Mouse (Mus musculus) liver, embryonic 14.5 days (tissue): ENCODE results near the gene Cdc42se2. TPM values are rescaled to one million over a fixed set of nuclear protein-coding genes. Genes with fewer than 3 reads are reported as not detected.
A peak's percentile ranks its signal among the peaks of the same experiment; 100 is the strongest.

Source experiments
- ATAC-seq: fragments of 200-750 bp; cut with Nextera tagmentation; 2 replicates; pipeline ENCODE4 v1.8.0; 2017; ENCODE audit warnings: moderate number of reproducible peaks, mild to moderate bottlenecking, moderate library complexity; ENCODE audit not compliant: insufficient read depth
- DNase-seq, 3 experiments: peaks; one replicate each; pipeline ENCODE4 v3.0.0-alpha.2; 2012 to 2013; ENCODE audit warnings: low read depth in 3 of 3, low spot score in 3 of 3
- H3K27ac ChIP-seq: fragments of 300-500 bp; sonication (generic); 2 replicates; pipeline ENCODE4 v1.5.1; 2014; ENCODE audit warnings: moderate library complexity, mild to moderate bottlenecking, control low read depth, inconsistent platforms
- H3K27me3 ChIP-seq: fragments of 300-500 bp; sonication (generic); 2 replicates; pipeline ENCODE4 v1.6.1; 2014; ENCODE audit warnings: mild to moderate bottlenecking, low read length, moderate library complexity; ENCODE audit not compliant: control insufficient read depth, insufficient read depth
- H3K36me3 ChIP-seq: fragments of 300-500 bp; sonication (generic); replicated peaks from 2 replicates; pipeline ENCODE4 v1.6.1; 2014; ENCODE audit warnings: low read depth; ENCODE audit not compliant: control insufficient read depth, insufficient read depth
- H3K4me1 ChIP-seq, 2 experiments: fragments of 200-500 bp in 1 of 2; fragments of 300-500 bp in 1 of 2; sonication (generic) in 1 of 2; replicated peaks; 2 replicates each; pipeline ENCODE4 v1.6.1; 2012 to 2014; ENCODE audit warnings: antibody characterized with exemption in 1 of 2, inconsistent platforms in 1 of 2, low read length in 1 of 2; ENCODE audit not compliant: control insufficient read depth in 2 of 2, insufficient read depth in 2 of 2
- H3K4me2 ChIP-seq: fragments of 300-500 bp; sonication (generic); 2 replicates; pipeline ENCODE4 v1.6.1; 2014; ENCODE audit warnings: low read depth, mild to moderate bottlenecking, control low read depth, moderate library complexity
- H3K4me3 ChIP-seq, 2 experiments: fragments of 200-500 bp in 1 of 2; fragments of 300-500 bp in 1 of 2; sonication (generic) in 1 of 2; 2 replicates each; pipeline ENCODE4 v1.5.1; 2012 to 2014; ENCODE audit warnings: low read depth in 2 of 2, low read length in 2 of 2, mild to moderate bottlenecking in 2 of 2, control low read depth in 1 of 2, inconsistent platforms in 1 of 2, moderate library complexity in 1 of 2; ENCODE audit not compliant: insufficient read depth in 1 of 2
- H3K9ac ChIP-seq: fragments of 300-500 bp; sonication (generic); replicated peaks from 2 replicates; pipeline ENCODE4 v1.6.1; 2014; ENCODE audit warnings: mild to moderate bottlenecking, control low read depth, moderate library complexity
- H3K9me3 ChIP-seq: fragments of 300-500 bp; sonication (generic); 2 replicates; pipeline ENCODE4 v1.6.1; 2016; ENCODE audit warnings: low read length, mixed read lengths; ENCODE audit not compliant: control insufficient read depth
- CTCF ChIP-seq: IDR thresholded peaks from 2 replicates; pipeline ENCODE4 v1.5.1; 2016; ENCODE audit warnings: antibody characterized with exemption, low read depth, control low read depth
- EP300 ChIP-seq: IDR thresholded peaks from 2 replicates; pipeline ENCODE4 v1.6.1; 2016; ENCODE audit warnings: antibody characterized with exemption, low read depth
- WGBS: fragments of 180-500 bp; shearing (Covaris S2); extraction: QIAGEN DNeasy Blood & Tissue Kit; methylation state at CpG from one replicate; pipeline ENCODE4 v1.1.7; 2014; ENCODE audit not compliant: insufficient replicate concordance; 5-methylcytosine and 5-hydroxymethylcytosine counted together
- polyA plus RNA-seq, 2 experiments: library from polyadenylated mRNA; depleted of rRNA in 1 of 2; stranded (reverse) in 1 of 2; unstranded in 1 of 2; fragments of >200 nt; fragmentation: Nextera tagmentation in 1 of 2; extraction: Ambion mirVana in 1 of 2; gene quantifications; 2 replicates each; pipeline versions ENCODE4 v1.2.1 to v1.2.3; 2012 to 2014

Gene Cdc42se2
- polyA plus RNA-seq (2012; rRNA removed) (9.0 and 9.2 TPM in 2 replicates), polyA plus RNA-seq (2014; fragmentation: Nextera tagmentation; extraction: Ambion mirVana) (15.5 and 19.1 TPM in 2 replicates)

DNA sequence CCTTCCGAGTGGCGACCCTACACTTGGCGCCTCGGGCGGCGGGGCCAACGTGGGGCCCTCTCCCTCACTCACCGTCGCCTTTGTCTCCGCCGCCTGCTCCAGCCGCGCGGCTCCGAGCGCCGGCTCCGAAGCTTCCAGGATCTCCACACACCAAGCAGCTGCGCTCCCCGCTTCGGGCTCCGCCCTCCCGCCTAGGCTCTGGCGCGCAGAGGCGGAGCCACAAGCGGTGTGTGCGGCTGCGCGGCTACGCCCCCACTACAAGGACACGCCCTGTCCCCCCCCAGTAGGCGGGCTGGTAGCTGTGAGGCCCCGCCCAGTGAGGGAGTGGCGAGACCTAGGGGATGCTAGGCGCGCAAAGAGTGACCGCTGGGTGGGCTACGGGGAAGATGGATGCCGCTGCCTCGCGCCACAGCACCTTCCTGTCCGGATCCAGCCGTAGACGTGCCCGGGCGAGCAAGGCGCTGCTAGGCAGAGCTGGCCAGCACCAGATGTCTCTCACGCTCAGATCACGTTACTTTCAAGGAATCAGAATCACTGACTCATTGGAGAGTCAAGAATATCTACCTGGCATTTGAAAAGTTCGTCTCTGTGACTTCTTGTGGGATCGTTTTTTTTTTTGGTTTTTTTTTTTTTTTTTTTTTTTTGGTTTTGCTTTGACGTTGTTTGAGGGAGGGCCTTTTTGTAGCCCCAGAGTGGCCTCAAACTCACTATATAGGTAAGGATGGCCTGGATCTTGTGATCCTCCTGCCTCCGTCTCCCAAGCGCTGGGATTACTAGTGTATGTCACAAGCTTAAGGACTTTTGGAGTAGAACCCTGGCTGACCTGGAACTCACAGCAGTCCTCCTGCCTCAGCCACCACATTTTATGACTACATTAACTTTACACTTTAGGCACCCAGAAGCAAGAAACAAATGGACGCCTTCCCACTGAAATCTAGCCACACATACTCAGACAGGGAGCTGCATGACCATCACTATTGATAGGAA lies at the start of gene Cdc42se2:
Cdc42se2 (minus strand) TSS at position 188 of the 987 bp plus-strand sequence.
- Histone ChIP-seq H3K27ac (peak within 1 kb of the TSS; percentile 71), H3K9me3 (no peaks in the 10 kb centered on the region), H3K4me1 (peaks cover 4 to 5% of the 10 kb centered on the region in 2 experiments; a peak in 3 of 4 replicates), H3K27me3 (no peaks in the 10 kb centered on the region), H3K9ac (peak within 1 kb of the TSS; percentile 80), H3K36me3 (no peaks in the 10 kb centered on the region), H3K4me3 (peak within 1 kb of the TSS; percentile 70 to 88), H3K4me2 (peak within 1 kb of the TSS; percentile 99)
- DNase-seq (peak; percentile 86 to 89 (median 87)), ATAC-seq (peak; percentile 99)
- WGBS, result 3% methylated on average over 56 of the region's 56 CpGs
- TF ChIP-seq CTCF (peak; percentile 35; the same call in 1 of the 2 replicates), EP300 (no peak)

DNA sequence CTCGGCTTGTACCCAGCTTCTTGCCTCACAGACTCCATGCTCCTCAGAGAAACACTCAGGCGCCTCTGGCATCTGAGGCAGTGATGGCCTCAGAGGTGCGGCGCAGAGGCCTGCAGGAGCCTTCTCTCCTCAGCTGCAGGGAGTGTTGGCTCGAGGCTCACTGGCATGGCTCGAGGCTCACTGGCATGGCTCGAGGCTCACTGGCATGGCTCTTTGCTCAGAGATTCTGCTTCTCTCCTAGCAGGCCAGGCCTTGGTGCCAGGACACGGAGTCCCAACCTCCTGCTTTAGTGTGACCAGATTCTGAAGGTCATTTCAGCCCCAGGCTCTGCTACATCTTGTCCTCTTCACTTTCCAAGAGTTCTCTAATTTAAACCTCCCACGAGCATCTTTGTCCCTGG lies 48.6 kb upstream of the Cdc42se2 start:
- DNase-seq, result no peak
- no peak for ATAC-seq
- H3K4me1 ChIP-seq, result no peaks in the 10 kb centered on the region
- H3K4me3 ChIP-seq, result no peak overlapping the region
- no peaks in the 10 kb centered on the region for H3K36me3 ChIP-seq
- no peaks in the 10 kb centered on the region for H3K9me3 ChIP-seq
- no peak overlapping the region for H3K27ac ChIP-seq
- WGBS, result 66% methylated on average over 9 of the region's 9 CpGs
- no peak overlapping the region for H3K4me2 ChIP-seq
- TF ChIP-seq CTCF (no peak), EP300 (no peak)
- H3K9ac ChIP-seq, result no peak overlapping the region
- no peaks in the 10 kb centered on the region for H3K27me3 ChIP-seq

DNA sequence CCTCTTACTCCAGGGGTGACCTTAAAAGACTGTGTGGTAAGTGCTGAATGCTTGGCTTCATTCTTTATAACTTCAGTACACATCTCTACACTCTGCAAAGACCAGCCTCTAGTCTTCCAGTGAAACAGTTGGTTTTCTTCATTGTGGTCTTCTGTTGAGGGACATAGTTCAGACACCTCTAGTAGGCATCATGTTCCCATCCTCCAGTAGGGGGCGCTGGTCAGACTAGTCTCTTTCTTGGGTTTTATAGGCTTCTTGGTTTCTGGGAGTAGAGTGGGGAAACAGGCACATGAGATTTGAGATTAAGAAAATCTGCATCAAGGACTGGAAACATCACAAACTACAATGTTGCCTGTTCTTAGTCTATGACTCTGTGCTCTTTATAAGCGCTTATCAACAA lies 47.1 kb upstream of the Cdc42se2 start:
- ATAC-seq (no peak), DNase-seq (peak in 1 of 3 experiments; percentile 24)
- WGBS, result 44% methylated on average over 2 of the region's 2 CpGs
- Histone ChIP-seq H3K27me3 (no peaks in the 10 kb centered on the region), H3K4me1 (no peaks in the 10 kb centered on the region), H3K4me2 (no peak overlapping the region), H3K9me3 (no peaks in the 10 kb centered on the region), H3K4me3 (no peak overlapping the region), H3K27ac (no peak overlapping the region), H3K9ac (no peak overlapping the region), H3K36me3 (no peaks in the 10 kb centered on the region)
- TF ChIP-seq CTCF, result peak; percentile 61
- TF ChIP-seq EP300, result no peak

DNA sequence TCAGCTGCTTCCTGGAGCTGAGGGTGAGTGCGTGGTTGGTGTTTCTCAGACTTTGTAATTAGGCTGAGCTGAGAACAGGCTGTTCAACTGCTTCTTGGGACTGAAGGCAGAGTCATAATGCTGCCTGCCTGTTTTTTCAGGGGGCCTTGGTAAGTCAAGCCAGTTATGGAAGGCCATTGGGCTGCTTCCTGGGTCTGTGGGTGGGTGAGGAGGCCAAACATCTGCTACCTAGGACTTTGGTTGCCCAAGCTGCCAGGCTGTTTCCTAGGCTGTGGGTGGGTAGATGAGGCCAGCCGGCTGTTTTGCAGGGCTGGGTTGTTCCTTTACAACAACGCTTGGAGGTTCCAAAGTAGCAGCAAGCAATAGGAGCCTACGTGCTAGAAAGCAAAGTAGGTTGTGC lies 46.4 kb upstream of the Cdc42se2 start:
- DNase-seq, result no peak
- TF ChIP-seq EP300, result no peak
- no peak for TF ChIP-seq CTCF
- Histone ChIP-seq H3K4me1 (no peaks in the 10 kb centered on the region), H3K27ac (no peak overlapping the region), H3K36me3 (no peaks in the 10 kb centered on the region), H3K4me2 (no peak overlapping the region), H3K27me3 (no peaks in the 10 kb centered on the region), H3K4me3 (no peak overlapping the region), H3K9ac (no peak overlapping the region), H3K9me3 (no peaks in the 10 kb centered on the region)
- WGBS, result 62% methylated on average over 4 of the region's 4 CpGs
- no peak for ATAC-seq

DNA sequence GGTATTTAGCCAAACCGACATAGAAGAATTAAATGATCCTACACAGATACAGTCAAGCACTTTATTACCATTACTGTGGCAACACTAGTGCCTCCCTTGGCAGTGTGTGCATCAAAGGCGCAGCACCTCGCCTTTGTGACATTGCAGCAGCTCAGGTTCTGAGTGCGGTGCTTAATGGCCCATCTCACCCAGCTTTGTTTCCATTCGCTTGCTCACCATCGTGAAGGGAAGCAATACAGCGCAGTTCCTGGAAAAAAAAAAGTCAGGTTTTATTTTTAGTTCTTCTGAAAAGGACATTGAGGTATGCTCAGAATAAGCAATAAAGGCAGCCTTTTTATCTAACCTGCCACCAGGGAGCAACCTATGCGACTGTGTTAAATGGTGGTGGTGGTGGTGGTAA lies 39.3 kb upstream of the Cdc42se2 start:
- H3K9ac ChIP-seq, result no peak overlapping the region
- 75% methylated on average over 8 of the region's 8 CpGs for whole genome bisulfite sequencing

More for the DNA sequence above, 39.3 kb upstream of the Cdc42se2 start:
- H3K4me2 ChIP-seq, result no peak overlapping the region
- ATAC-seq (no peak), DNase-seq (no peak)
- TF ChIP-seq CTCF (no peak), EP300 (no peak)
- no peaks in the 10 kb centered on the region for H3K27me3 ChIP-seq
- H3K27ac ChIP-seq, result no peak overlapping the region
- no peaks in the 10 kb centered on the region; the same call in 1 of the 2 replicates for H3K9me3 ChIP-seq
- H3K36me3 ChIP-seq, result no peaks in the 10 kb centered on the region
- H3K4me1 ChIP-seq, result no peaks in the 10 kb centered on the region
- H3K4me3 ChIP-seq, result no peak overlapping the region
